Mouse (Mus musculus): Measurements from ENCODE around the gene Myh7b. TPM values are rescaled to one million over a fixed set of nuclear protein-coding genes. Genes with fewer than 3 reads are reported as not detected.
"Not testable (repeated sequence)": the region's sequence is repeated elsewhere in the genome, so short reads cannot be mapped to it uniquely, and the experiment has no call there.

Gene Myh7b
- total and polyA plus RNA-seq, 3 experiments: 0.51 TPM; not detected in 2

DNA sequence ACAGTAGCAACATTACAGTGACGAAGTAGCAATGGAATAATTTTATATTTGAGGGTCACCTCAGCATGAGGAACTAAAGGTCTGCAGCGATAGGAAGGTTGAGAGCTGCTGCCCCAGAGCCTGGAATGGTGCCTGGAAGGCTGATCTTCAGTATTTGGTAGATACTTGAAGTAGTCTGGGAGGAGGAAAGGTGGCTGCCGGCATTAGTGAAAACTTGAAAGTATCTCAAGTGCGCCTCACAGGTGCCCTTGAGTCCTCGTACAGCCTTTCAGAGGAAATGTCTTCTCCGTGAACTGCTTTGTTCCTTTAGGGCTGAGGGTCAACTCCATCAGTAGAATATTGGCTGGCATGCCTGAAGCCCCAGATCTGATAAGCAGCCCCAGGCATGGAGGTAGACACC lies 15.5 kb upstream of the Myh7b start:
- Histone ChIP-seq H3K36me3 (replicated peaks in 1 of 2; ENCODE audit: control insufficient read depth in 1 of 2, insufficient read depth in 1 of 2, low read length in 1 of 2) (no peaks in the 10 kb centered on the region), H3K9me3 (replicated peaks; ENCODE audit: low read length) (no peaks in the 10 kb centered on the region), H3K27ac (ENCODE audit: insufficient read depth, low read depth) (no peak overlapping the region), H3K9ac (ENCODE audit: insufficient read depth, low read depth) (no peak overlapping the region), H3K79me2 (replicated peaks; ENCODE audit: control insufficient read depth, extremely low read depth, insufficient read depth, poor library complexity, severe bottlenecking) (no peaks in the 10 kb centered on the region), H3K27me3 (replicated peaks) (peaks cover 43% of the 10 kb centered on the region), H3K4me1 (ENCODE audit: control insufficient read depth in 1 of 2, insufficient read depth in 2 of 2) (peaks cover 8 to 13% of the 10 kb centered on the region in 2 experiments), H3K4me2 (ENCODE audit: insufficient read depth, low read depth, poor library complexity, severe bottlenecking) (no peak overlapping the region), H3K4me3 (replicated peaks in 1 of 3; ENCODE audit: low read depth in 2 of 3, low read length in 2 of 3, poor library complexity in 1 of 3) (no peak overlapping the region)
- dilution Hi-C loops (cut with MboI; ENCODE audit: extremely low pct_ligation_motif_present, extremely low pct_unique_long_range_greater_than_20kb, low sequenced_read_pairs) (no loop called here), in situ Hi-C loops (cut with MboI; ENCODE audit: low pct_ligation_motif_present, low pct_unique_long_range_greater_than_20kb, low sequenced_read_pairs) (no loop called here)
- DNase-seq (ENCODE audit: extremely low read depth): no peak
- TF ChIP-seq MAX (IDR thresholded peaks at IDR 0.05; ENCODE audit: low read length) (no peak), NRF1 (IDR thresholded peaks at IDR 0.05; ENCODE audit: low read depth, low read length) (no peak)

DNA sequence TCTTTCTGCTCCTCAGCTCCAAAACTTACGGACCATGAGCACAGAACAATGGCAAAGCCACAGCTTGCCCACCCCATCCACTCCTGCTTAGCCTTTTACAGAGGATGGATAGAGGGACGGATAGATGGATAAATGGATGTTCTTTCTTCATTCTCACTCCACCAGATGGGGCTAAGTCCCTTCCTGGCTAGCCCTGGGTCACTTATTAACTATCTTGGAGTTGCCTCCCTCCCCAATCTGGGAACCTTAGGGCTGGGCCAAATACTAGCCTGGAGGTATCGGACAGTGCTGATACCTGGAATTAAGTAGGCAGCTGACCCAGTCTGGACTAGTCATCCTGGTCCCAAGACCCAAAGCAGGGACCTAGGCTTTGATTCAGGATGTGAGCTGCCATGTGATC lies 7.3 kb upstream of the Myh7b start:
- no peak for DNase-seq (ENCODE audit: extremely low read depth)
- Histone ChIP-seq H3K4me1 (ENCODE audit: control insufficient read depth in 1 of 2, insufficient read depth in 2 of 2) (peaks cover 0 to 9% of the 10 kb centered on the region in 2 experiments; a peak in 2 of 4 replicates), H3K27ac (ENCODE audit: insufficient read depth, low read depth) (no peak overlapping the region), H3K27me3 (replicated peaks) (peaks cover 33% of the 10 kb centered on the region), H3K4me2 (ENCODE audit: insufficient read depth, low read depth, poor library complexity, severe bottlenecking) (no peak overlapping the region), H3K9ac (ENCODE audit: insufficient read depth, low read depth) (no peak overlapping the region), H3K4me3 (replicated peaks in 1 of 3; ENCODE audit: low read depth in 2 of 3, low read length in 2 of 3, poor library complexity in 1 of 3) (no peak overlapping the region), H3K79me2 (replicated peaks; ENCODE audit: control insufficient read depth, extremely low read depth, insufficient read depth, poor library complexity, severe bottlenecking) (no peaks in the 10 kb centered on the region), H3K9me3 (replicated peaks; ENCODE audit: low read length) (no peaks in the 10 kb centered on the region), H3K36me3 (replicated peaks in 1 of 2; ENCODE audit: control insufficient read depth in 1 of 2, insufficient read depth in 1 of 2, low read length in 1 of 2) (no peaks in the 10 kb centered on the region)
- in situ Hi-C loops (cut with MboI; ENCODE audit: low pct_ligation_motif_present, low pct_unique_long_range_greater_than_20kb, low sequenced_read_pairs): no loop called here
- dilution Hi-C loops (cut with MboI; ENCODE audit: extremely low pct_ligation_motif_present, extremely low pct_unique_long_range_greater_than_20kb, low sequenced_read_pairs): no loop called here
- TF ChIP-seq JUND (conservative IDR thresholded peaks at IDR 0.05; ENCODE audit: low read depth, low read length) (no peak), E2F4 (IDR thresholded peaks at IDR 0.05; ENCODE audit: insufficient replicate concordance, low read depth, low read length) (no peak), RAD21 (IDR thresholded peaks at IDR 0.05; ENCODE audit: low read depth, low read length) (no peak)

DNA sequence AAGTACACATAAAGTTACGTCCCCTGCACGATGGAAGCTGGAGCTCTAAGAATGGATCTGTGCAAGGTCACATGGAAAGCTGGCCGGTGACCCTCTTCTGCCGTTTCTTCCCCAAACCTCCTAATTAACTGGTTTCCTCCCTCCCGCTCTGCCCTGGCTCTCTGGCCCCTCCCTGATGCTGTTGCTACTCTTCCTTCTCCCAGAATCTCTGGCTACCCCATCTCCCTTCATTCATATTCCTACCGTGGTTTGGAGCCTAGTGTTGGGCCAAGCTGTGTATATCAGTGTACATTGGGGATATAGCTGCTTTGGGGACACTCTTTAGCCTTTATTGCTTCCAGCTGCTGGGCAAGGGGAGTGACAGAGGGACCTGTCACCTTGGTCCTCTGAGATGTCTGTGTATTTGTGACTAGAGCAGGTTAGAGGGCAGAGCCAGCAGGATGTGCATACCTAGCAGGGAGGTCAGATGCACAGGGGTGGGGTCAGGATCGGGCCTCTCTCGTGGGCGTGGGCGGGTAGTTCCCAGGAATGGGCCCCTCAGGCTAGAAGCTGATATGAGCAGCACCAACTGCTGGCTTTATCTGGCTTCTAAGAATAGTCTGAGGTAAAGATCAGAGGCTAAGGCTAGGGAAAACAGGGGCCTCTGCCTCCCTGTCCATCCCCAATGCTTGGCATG lies 6.3 kb upstream of the Myh7b start:
- no peak overlapping the region for H3K9ac ChIP-seq (ENCODE audit: insufficient read depth, low read depth)
- dilution Hi-C loops (cut with MboI; ENCODE audit: extremely low pct_ligation_motif_present, extremely low pct_unique_long_range_greater_than_20kb, low sequenced_read_pairs): no loop called here
- no peak overlapping the region for H3K27ac ChIP-seq (ENCODE audit: insufficient read depth, low read depth)
- DNase-seq (ENCODE audit: extremely low read depth): no peak
- peaks cover 36% of the 10 kb centered on the region for H3K27me3 ChIP-seq (replicated peaks)
- H3K9me3 ChIP-seq (replicated peaks; ENCODE audit: low read length): no peaks in the 10 kb centered on the region
- peaks cover 0 to 9% of the 10 kb centered on the region in 2 experiments; a peak in 2 of 4 replicates for H3K4me1 ChIP-seq (ENCODE audit: control insufficient read depth in 1 of 2, insufficient read depth in 2 of 2)
- H3K79me2 ChIP-seq (replicated peaks; ENCODE audit: control insufficient read depth, extremely low read depth, insufficient read depth, poor library complexity, severe bottlenecking): no peaks in the 10 kb centered on the region
- no peak overlapping the region for H3K4me3 ChIP-seq (replicated peaks in 1 of 3; ENCODE audit: low read depth in 2 of 3, low read length in 2 of 3, poor library complexity in 1 of 3)
- H3K36me3 ChIP-seq (replicated peaks in 1 of 2; ENCODE audit: control insufficient read depth in 1 of 2, insufficient read depth in 1 of 2, low read length in 1 of 2): no peaks in the 10 kb centered on the region
- TF ChIP-seq NRF1 (IDR thresholded peaks at IDR 0.05; ENCODE audit: low read depth, low read length) (no peak), SIN3A (IDR thresholded peaks at IDR 0.05; ENCODE audit: low read length) (no peak), JUN (IDR thresholded peaks at IDR 0.05; ENCODE audit: insufficient read depth, low read depth, low read length) (no peak), MXI1 (IDR thresholded peaks at IDR 0.05; ENCODE audit: low read depth, low read length) (no peak), SMC3 (IDR thresholded peaks at IDR 0.05; ENCODE audit: low read depth, low read length) (no peak), IRF4 (IDR thresholded peaks at IDR 0.05; ENCODE audit: low read depth, low read length) (no peak), USF1 (IDR thresholded peaks at IDR 0.05; ENCODE audit: low read depth, low read length) (no peak), NELFE (IDR thresholded peaks at IDR 0.05; ENCODE audit: low read depth, low read length) (no peak), MAX (IDR thresholded peaks at IDR 0.05; ENCODE audit: low read length) (no peak), TBP (conservative IDR thresholded peaks at IDR 0.05; ENCODE audit: low read depth, low read length) (no peak), MAFK (IDR thresholded peaks at IDR 0.05; ENCODE audit: insufficient replicate concordance, low read length) (no peak), ZMIZ1 (IDR thresholded peaks at IDR 0.05; ENCODE audit: low read depth, low read length) (no peak), E2F4 (IDR thresholded peaks at IDR 0.05; ENCODE audit: insufficient replicate concordance, low read depth, low read length) (no peak), KAT2A (IDR thresholded peaks at IDR 0.05; ENCODE audit: insufficient replicate concordance, low read length) (no peak)
- in situ Hi-C loops (cut with MboI; ENCODE audit: low pct_ligation_motif_present, low pct_unique_long_range_greater_than_20kb, low sequenced_read_pairs): no loop called here
- no peak overlapping the region for H3K4me2 ChIP-seq (ENCODE audit: insufficient read depth, low read depth, poor library complexity, severe bottlenecking)

DNA sequence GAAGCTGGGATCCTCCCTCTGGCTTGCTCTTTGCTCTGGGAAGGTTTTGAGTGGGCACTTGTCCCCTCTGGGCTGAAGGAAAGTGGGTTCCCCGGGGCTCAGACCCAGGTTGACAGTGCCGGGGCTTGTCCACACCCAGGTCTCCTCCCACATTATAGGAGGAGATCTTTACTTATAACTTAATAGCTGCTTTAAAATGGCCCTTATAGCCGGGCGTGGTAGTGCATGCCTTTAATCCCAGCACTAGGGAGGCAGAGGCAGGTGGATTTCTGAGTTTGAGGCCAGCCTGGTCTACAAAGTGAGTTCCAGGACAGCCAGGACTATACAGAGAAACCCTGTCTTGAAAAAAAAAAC lies 5.8 kb upstream of the Myh7b start:
- dilution Hi-C loops (cut with MboI; ENCODE audit: extremely low pct_ligation_motif_present, extremely low pct_unique_long_range_greater_than_20kb, low sequenced_read_pairs); in situ Hi-C loops (cut with MboI; ENCODE audit: low pct_ligation_motif_present, low pct_unique_long_range_greater_than_20kb, low sequenced_read_pairs); H3K4me2 ChIP-seq (ENCODE audit: insufficient read depth, low read depth, poor library complexity, severe bottlenecking); DNase-seq (ENCODE audit: extremely low read depth); H3K9ac ChIP-seq (ENCODE audit: insufficient read depth, low read depth); H3K4me3 ChIP-seq (replicated peaks in 1 of 3; ENCODE audit: low read depth in 2 of 3, low read length in 2 of 3, poor library complexity in 1 of 3); H3K27ac ChIP-seq (ENCODE audit: insufficient read depth, low read depth); H3K79me2 ChIP-seq (replicated peaks; ENCODE audit: control insufficient read depth, extremely low read depth, insufficient read depth, poor library complexity, severe bottlenecking); H3K4me1 ChIP-seq (ENCODE audit: control insufficient read depth in 1 of 2, insufficient read depth in 2 of 2); H3K9me3 ChIP-seq (replicated peaks; ENCODE audit: low read length); H3K36me3 ChIP-seq (replicated peaks in 1 of 2; ENCODE audit: control insufficient read depth in 1 of 2, insufficient read depth in 1 of 2, low read length in 1 of 2): not testable (repeated sequence)
- H3K27me3 ChIP-seq (replicated peaks): peaks cover 39% of the 10 kb centered on the region

All from CH12.LX (cell line).